Mouse (Mus musculus): Measurements from ENCODE around the gene Cldn10.
A peak's percentile ranks its signal among the peaks of the same experiment; 100 is the strongest.

Cldn10 gene

DNA sequence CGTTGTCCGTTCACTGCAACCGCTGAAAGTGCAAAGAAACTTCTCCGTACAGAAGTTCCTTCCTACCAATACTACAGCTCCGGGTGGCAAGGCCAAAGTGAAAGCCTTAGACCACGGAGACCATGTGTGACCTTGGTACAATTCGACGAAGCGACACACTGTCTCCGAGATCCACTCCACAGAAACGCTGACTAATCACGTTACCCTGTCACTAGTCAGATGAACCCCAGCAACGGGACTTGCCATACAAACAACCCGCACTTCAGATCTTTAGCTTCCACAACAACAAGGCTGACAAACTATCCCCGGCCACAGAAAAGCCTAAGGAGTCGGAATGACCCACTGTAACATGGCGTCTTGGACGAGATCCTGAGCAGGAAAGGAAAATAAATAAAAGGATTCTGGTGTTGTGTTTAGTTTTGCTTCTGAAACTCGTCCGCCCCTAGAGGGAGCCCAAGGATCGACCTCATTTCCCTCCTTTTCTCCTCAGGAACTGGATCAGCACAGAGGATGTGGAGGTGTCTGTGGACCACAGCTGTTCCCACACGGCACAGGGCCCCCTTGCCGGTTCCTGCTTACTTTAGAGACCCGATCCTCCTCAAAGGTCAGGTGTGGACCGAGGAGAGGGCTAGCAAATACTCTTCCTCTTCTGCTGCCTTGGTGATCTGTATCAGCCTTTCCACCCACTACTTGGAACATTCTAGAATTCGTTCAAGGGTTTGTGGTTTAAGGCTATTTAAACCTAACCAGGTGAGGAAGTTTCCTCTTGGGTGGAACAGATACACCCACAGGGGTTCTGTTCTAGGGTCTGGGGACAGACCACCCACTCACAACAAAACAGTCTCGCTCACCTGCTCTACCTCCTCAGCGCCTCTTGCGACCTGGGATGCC lies 122.9 kb downstream of the Cldn10 start:
- peak in 1 of 2 experiments; percentile 25 for DNase-seq (ENCODE audit: low spot score in 2 of 2)

GRCm38 (mm10) chr14:118911521-118911920 lies 123.8 kb downstream of the Cldn10 start:
- DNase-seq (ENCODE audit: low spot score in 2 of 2): no peak

DNA sequence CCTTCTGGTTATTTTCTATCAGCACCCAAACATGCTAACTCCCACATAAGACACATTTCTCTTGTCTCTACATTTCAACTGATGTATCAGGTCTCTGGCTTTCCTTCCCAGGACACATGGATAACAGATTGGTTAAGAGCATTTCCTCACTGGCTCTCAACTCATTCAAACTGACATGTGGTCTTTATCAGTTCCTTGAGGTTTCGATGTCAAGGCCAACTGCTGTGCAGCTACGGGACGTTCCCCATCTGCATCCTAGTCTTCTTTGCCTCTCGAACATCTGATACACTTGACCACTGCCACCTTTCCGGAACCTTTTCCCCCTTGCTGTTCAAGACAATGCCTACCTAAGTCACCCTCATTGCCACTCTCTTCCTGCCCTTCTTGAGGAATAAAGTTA lies 125.9 kb downstream of the Cldn10 start:
- no peak for DNase-seq (ENCODE audit: low spot score in 2 of 2)

DNA sequence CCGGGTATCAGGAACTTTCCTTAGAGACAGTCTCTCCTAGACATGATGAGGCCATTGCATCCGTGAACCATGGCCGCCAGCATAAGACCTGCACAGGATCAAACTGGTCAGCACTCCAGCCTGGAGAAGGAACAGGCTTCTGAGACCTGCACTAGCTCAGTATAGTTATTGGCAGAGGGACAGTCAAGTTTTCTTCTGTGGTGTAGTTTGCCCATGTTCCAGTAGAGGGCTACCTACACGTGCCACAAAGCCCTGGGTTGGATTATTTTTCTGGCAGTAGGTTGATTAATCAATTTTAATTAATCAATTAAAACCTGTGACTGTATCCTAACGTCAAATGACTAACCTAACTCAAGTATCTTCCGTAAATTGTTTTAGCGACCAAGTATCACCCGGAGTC lies 131.3 kb downstream of the Cldn10 start:
- DNase-seq (ENCODE audit: low spot score in 2 of 2): no peak

- no peak for DNase-seq (ENCODE audit: low spot score in 2 of 2)
Measured at GRCm38 (mm10) chr14:118920654-118921053, 132.9 kb downstream of the Cldn10 start.

GRCm38 (mm10) chr14:118922251-118922650 lies 134.5 kb downstream of the Cldn10 start:
- no peak for DNase-seq (ENCODE audit: low spot score in 2 of 2)

GRCm38 (mm10) chr14:118922667-118923184 lies 135.0 kb downstream of the Cldn10 start:
- no peak for DNase-seq (ENCODE audit: low spot score in 2 of 2)

Data from spleen, postnatal 14 days (tissue).